Mouse (Mus musculus) CH12.LX (cell line): ENCODE results near the gene Pcna. TPM values are rescaled to one million over a fixed set of nuclear protein-coding genes. Genes with fewer than 3 reads are reported as not detected.

Experiments used
- DNase-seq: peaks from one replicate; pipeline ENCODE4 v3.0.0-alpha.2; 2013; ENCODE audit errors: extremely low read depth
- H3K27ac ChIP-seq: 2 replicates; pipeline ENCODE4 v1.5.1; 2012; ENCODE audit warnings: low read depth, mild to moderate bottlenecking, control low read depth, moderate library complexity; ENCODE audit not compliant: insufficient read depth
- H3K27me3 ChIP-seq: replicated peaks from 2 replicates; pipeline ENCODE3; 2012; ENCODE audit warnings: inconsistent platforms
- H3K36me3 ChIP-seq, 2 experiments: replicated peaks in 1 of 2; 2 replicates each; pipeline versions ENCODE3 to v1.6.1; 2012; ENCODE audit warnings: inconsistent platforms in 1 of 2, low read length in 1 of 2, mild to moderate bottlenecking in 1 of 2, mixed read lengths in 1 of 2, moderate library complexity in 1 of 2; ENCODE audit not compliant: control insufficient read depth in 1 of 2, insufficient read depth in 1 of 2
- H3K4me1 ChIP-seq, 2 experiments: 2 replicates each; pipeline ENCODE4 v1.6.1; 2012; ENCODE audit warnings: inconsistent platforms in 1 of 2, moderate library complexity in 1 of 2; ENCODE audit not compliant: insufficient read depth in 2 of 2, control insufficient read depth in 1 of 2
- H3K4me2 ChIP-seq: 2 replicates; pipeline ENCODE4 v1.6.1; 2012; ENCODE audit warnings: low read depth, mild to moderate bottlenecking, control low read depth; ENCODE audit not compliant: poor library complexity, insufficient read depth, severe bottlenecking
- H3K4me3 ChIP-seq, 3 experiments: fragments of 150-350 bp in 1 of 3; sonication (generic) in 1 of 3; replicated peaks in 1 of 3; 2 replicates each; pipeline versions ENCODE3 to v1.5.1; 2011 to 2012; ENCODE audit warnings: low read depth in 2 of 3, low read length in 2 of 3, mild to moderate bottlenecking in 2 of 3, moderate library complexity in 2 of 3, control low read depth in 1 of 3, improper control_type of control experiment in 1 of 3, inconsistent platforms in 1 of 3, mixed read lengths in 1 of 3; ENCODE audit not compliant: poor library complexity in 1 of 3
- H3K79me2 ChIP-seq: replicated peaks from 2 replicates; pipeline ENCODE4 v1.6.1; 2012; ENCODE audit warnings: mild to moderate bottlenecking, moderate library complexity; ENCODE audit not compliant: control insufficient read depth, poor library complexity, insufficient read depth, severe bottlenecking; ENCODE audit errors: extremely low read depth
- H3K9ac ChIP-seq: 2 replicates; pipeline ENCODE4 v1.6.1; 2012; ENCODE audit warnings: low read depth, mild to moderate bottlenecking, control low read depth, moderate library complexity; ENCODE audit not compliant: insufficient read depth
- H3K9me3 ChIP-seq: replicated peaks from 2 replicates; pipeline ENCODE3; 2012; ENCODE audit warnings: low read length, inconsistent platforms, mixed read lengths
- BHLHE40 ChIP-seq: IDR thresholded peaks from 2 replicates; pipeline ENCODE4 v1.6.1; 2011; ENCODE audit warnings: mild to moderate bottlenecking, low read depth, low read length, improper control_type of control experiment
- E2F4 ChIP-seq: IDR thresholded peaks from 2 replicates; pipeline ENCODE4 v1.6.1; 2011; ENCODE audit warnings: low read depth, low read length, improper control_type of control experiment; ENCODE audit not compliant: insufficient replicate concordance
- ETS1 ChIP-seq: conservative IDR thresholded peaks from 2 replicates; pipeline ENCODE4 v1.6.1; 2012; ENCODE audit warnings: low read depth, mild to moderate bottlenecking, inconsistent platforms, low read length, improper control_type of control experiment, moderate library complexity
- GABPA ChIP-seq: IDR thresholded peaks from 2 replicates; pipeline ENCODE4 v1.6.1; 2012; ENCODE audit warnings: low read depth, low read length, improper control_type of control experiment, inconsistent platforms; ENCODE audit not compliant: insufficient replicate concordance
- HCFC1 ChIP-seq: IDR thresholded peaks from 2 replicates; pipeline ENCODE4 v1.6.1; 2012; ENCODE audit warnings: low read depth, mild to moderate bottlenecking, inconsistent platforms, low read length, improper control_type of control experiment
- IRF4 ChIP-seq: IDR thresholded peaks from 2 replicates; pipeline ENCODE4 v1.6.1; 2014; ENCODE audit warnings: low read depth, mild to moderate bottlenecking, inconsistent platforms, low read length, improper control_type of control experiment
- JUN ChIP-seq: IDR thresholded peaks from 2 replicates; pipeline ENCODE4 v1.6.1; 2011; ENCODE audit warnings: low read depth, mild to moderate bottlenecking, low read length, improper control_type of control experiment, moderate library complexity; ENCODE audit not compliant: insufficient read depth
- JUND ChIP-seq: conservative IDR thresholded peaks from 2 replicates; pipeline ENCODE4 v1.6.1; 2011; ENCODE audit warnings: low read depth, low read length, improper control_type of control experiment
- KAT2A ChIP-seq: IDR thresholded peaks from 2 replicates; pipeline ENCODE4 v1.6.1; 2012; ENCODE audit warnings: low read length, improper control_type of control experiment, inconsistent platforms; ENCODE audit not compliant: insufficient replicate concordance
- MAZ ChIP-seq: IDR thresholded peaks from 2 replicates; pipeline ENCODE4 v1.6.1; 2012; ENCODE audit warnings: low read depth, mild to moderate bottlenecking, inconsistent platforms, low read length, improper control_type of control experiment, moderate library complexity
- NELFE ChIP-seq: IDR thresholded peaks from 2 replicates; pipeline ENCODE4 v1.6.1; 2011; ENCODE audit warnings: low read depth, low read length, improper control_type of control experiment
- NRF1 ChIP-seq: IDR thresholded peaks from 2 replicates; pipeline ENCODE4 v1.6.1; 2014; ENCODE audit warnings: low read depth, mild to moderate bottlenecking, inconsistent platforms, low read length, improper control_type of control experiment, moderate library complexity
- POLR2A ChIP-seq: IDR thresholded peaks from 2 replicates; pipeline ENCODE4 v1.6.1; 2011; ENCODE audit warnings: low read depth, mild to moderate bottlenecking, improper control_type of control experiment, low read length
- SIN3A ChIP-seq: IDR thresholded peaks from 2 replicates; pipeline ENCODE4 v1.6.1; 2012; ENCODE audit warnings: low read length, improper control_type of control experiment, inconsistent platforms
- USF2 ChIP-seq: conservative IDR thresholded peaks from 2 replicates; pipeline ENCODE4 v1.6.1; 2011; ENCODE audit warnings: low read depth, low read length, improper control_type of control experiment
- ZC3H11A ChIP-seq: IDR thresholded peaks from 2 replicates; pipeline ENCODE4 v1.6.1; 2012; ENCODE audit warnings: low read depth, mild to moderate bottlenecking, inconsistent platforms, low read length, improper control_type of control experiment
- ZMIZ1 ChIP-seq: IDR thresholded peaks from 2 replicates; pipeline ENCODE4 v1.6.1; 2012; ENCODE audit warnings: low read depth, mild to moderate bottlenecking, inconsistent platforms, low read length, improper control_type of control experiment
- dilution Hi-C: fragments of 300-500 bp; cut with MboI; formaldehyde crosslinking; loops from 2 replicates; pipeline ENCODE4 v1.14.3; 2020; ENCODE audit warnings: low sequenced_read_pairs; ENCODE audit not compliant: extremely low pct_unique_long_range_greater_than_20kb, extremely low pct_ligation_motif_present
- in situ Hi-C: fragments of 300-500 bp; cut with MboI; formaldehyde crosslinking; loops from 3 replicates; pipeline ENCODE4 v1.14.3; 2019; ENCODE audit warnings: low sequenced_read_pairs, low pct_ligation_motif_present, low pct_unique_long_range_greater_than_20kb, mixed read lengths
- polyA plus RNA-seq: library from polyadenylated mRNA; unstranded; fragments of >175 nt; gene quantifications from 2 replicates; pipeline ENCODE4 v1.2.1, GENCODE M21; 2012; ENCODE audit warnings: low read depth; ENCODE audit not compliant: insufficient read length
- total RNA-seq, 2 experiments: library from RNA; depleted of rRNA; stranded (reverse); fragments of 300-350 nt in 1 of 2; fragments of >200 nt in 1 of 2; gene quantifications; 2 replicates each; pipeline ENCODE4 v1.2.3; 2012 to 2014

The Pcna gene
- total and polyA plus RNA-seq, 3 experiments: 354 to 839 (median 550) TPM

- dilution Hi-C loops: no loop called here
- in situ Hi-C loops: no loop called here
- DNase-seq: no peak
Measured at GRCm38 (mm10) chr2:132291265-132291664, 38.2 kb upstream of the Pcna start.

GRCm38 (mm10) chr2:132290808-132291207 is 37.7 kb upstream of the Pcna start:
- in situ Hi-C loops: no loop called here
- H3K79me2 ChIP-seq: peaks cover 18% of the 10 kb centered on the region
- dilution Hi-C loops: no loop called here
- H3K27ac ChIP-seq: no peak overlapping the region
- no peak overlapping the region for H3K9ac ChIP-seq
- no peaks in the 10 kb centered on the region for H3K9me3 ChIP-seq
- H3K36me3 ChIP-seq: peaks cover 20 to 41% of the 10 kb centered on the region in 2 experiments
- no peak overlapping the region for H3K4me2 ChIP-seq
- H3K4me1 ChIP-seq: peaks cover 0 to 52% of the 10 kb centered on the region in 2 experiments; a peak in 2 of 4 replicates
- TF ChIP-seq USF2 (no peak), BHLHE40 (no peak)
- no peak overlapping the region for H3K4me3 ChIP-seq
- DNase-seq: no peak
- no peaks in the 10 kb centered on the region for H3K27me3 ChIP-seq

More at GRCm38 (mm10) chr2:132291265-132291664, 38.2 kb upstream of the Pcna start:
- Histone ChIP-seq H3K27ac (no peak overlapping the region), H3K36me3 (peaks cover 23 to 44% of the 10 kb centered on the region in 2 experiments), H3K79me2 (peaks cover 16% of the 10 kb centered on the region), H3K9me3 (no peaks in the 10 kb centered on the region), H3K4me1 (peaks cover 0 to 52% of the 10 kb centered on the region in 2 experiments; a peak in 2 of 4 replicates)
- no peak for TF ChIP-seq HCFC1
- TF ChIP-seq ETS1: no peak
- no peak for TF ChIP-seq GABPA
- TF ChIP-seq KAT2A: no peak
- no peak for TF ChIP-seq NELFE
- no peak for TF ChIP-seq JUND
- no peak for TF ChIP-seq SIN3A
- TF ChIP-seq NRF1: no peak
- no peak for TF ChIP-seq ZC3H11A
- no peak for TF ChIP-seq USF2
- TF ChIP-seq MAZ: no peak
- no peak for TF ChIP-seq IRF4
- no peak for TF ChIP-seq ZMIZ1
- no peak for TF ChIP-seq POLR2A
- TF ChIP-seq JUN: no peak
- TF ChIP-seq E2F4: no peak
- TF ChIP-seq, all 38 proteins: peak for 0
- H3K9ac ChIP-seq: no peak overlapping the region
- no peak overlapping the region for H3K4me3 ChIP-seq
- no peaks in the 10 kb centered on the region for H3K27me3 ChIP-seq
- H3K4me2 ChIP-seq: no peak overlapping the region
